Mouse (Mus musculus) hindbrain, postnatal 0 days (tissue): ENCODE results near the gene Gm43518. TPM values are rescaled to one million over a fixed set of nuclear protein-coding genes. Genes with fewer than 3 reads are reported as not detected.

Experiments
- ATAC-seq: fragments of 200-750 bp; cut with Nextera tagmentation; 2 replicates; pipeline ENCODE4 v1.8.0; 2017; ENCODE audit warnings: mild to moderate bottlenecking, moderate TSS enrichment, moderate library complexity
- DNase-seq: peaks from one replicate; pipeline ENCODE4 v3.0.0-alpha.2; 2015; ENCODE audit warnings: low spot score
- H3K27ac ChIP-seq: fragments of 300-500 bp; sonication (generic); 2 replicates; pipeline ENCODE4 v1.5.1; 2014; ENCODE audit warnings: mild to moderate bottlenecking
- H3K27me3 ChIP-seq: fragments of 300-500 bp; sonication (generic); 2 replicates; pipeline ENCODE4 v1.6.1; 2014; ENCODE audit warnings: low read length, mixed read lengths; ENCODE audit not compliant: insufficient read depth
- H3K36me3 ChIP-seq: fragments of 300-500 bp; sonication (generic); 2 replicates; pipeline ENCODE4 v1.6.1; 2014; ENCODE audit warnings: low read length, mixed read lengths; ENCODE audit not compliant: insufficient read depth
- H3K4me1 ChIP-seq: fragments of 300-500 bp; sonication (generic); 2 replicates; pipeline ENCODE4 v1.6.1; 2014; ENCODE audit warnings: antibody characterized with exemption, low read length, mixed read lengths; ENCODE audit not compliant: insufficient read depth
- H3K4me2 ChIP-seq: fragments of 300-500 bp; sonication (generic); 2 replicates; pipeline ENCODE4 v1.6.1; 2014; ENCODE audit warnings: low read depth, mild to moderate bottlenecking, low read length, moderate library complexity, mixed read lengths
- H3K4me3 ChIP-seq: fragments of 300-500 bp; sonication (generic); 2 replicates; pipeline ENCODE4 v1.5.1; 2014; ENCODE audit warnings: low read length
- H3K9ac ChIP-seq: fragments of 300-500 bp; sonication (generic); replicated peaks from 2 replicates; pipeline ENCODE4 v1.6.1; 2014; ENCODE audit warnings: mild to moderate bottlenecking, low read length, moderate library complexity, mixed read lengths
- H3K9me3 ChIP-seq: fragments of 300-500 bp; sonication (generic); 2 replicates; pipeline ENCODE4 v1.6.1; 2016; ENCODE audit warnings: low read length, mixed read lengths
- CTCF ChIP-seq: IDR thresholded peaks from 2 replicates; pipeline ENCODE4 v1.5.1; 2016; ENCODE audit warnings: antibody characterized with exemption, control low read depth, low read depth
- WGBS: fragments of 180-500 bp; shearing (Covaris S2); extraction: QIAGEN DNeasy Blood & Tissue Kit; methylation state at CpG from one replicate; pipeline ENCODE4 v1.1.7; 2014; 5-methylcytosine and 5-hydroxymethylcytosine counted together
- polyA plus RNA-seq: library from polyadenylated mRNA; unstranded; fragments of >200 nt; fragmentation: Nextera tagmentation; extraction: Ambion mirVana; gene quantifications from 2 replicates; pipeline ENCODE4 v1.2.1, GENCODE M21; 2015
- total RNA-seq: library from RNA; depleted of rRNA; stranded (reverse); fragments of >200 nt; gene quantifications from 2 replicates; pipeline ENCODE4 v1.2.3, GENCODE M21; 2014

Gene Gm43518
- total and polyA plus RNA-seq, 2 experiments from 2014 or later, result 0.37 to 2.2 TPM

GRCm38 (mm10) chr5:123974616-123975111, 47.4 kb downstream of the Gm43518 start:
- peak overlapping the region; percentile 81 for H3K4me3 ChIP-seq
- 0 out of 2 replicates have a peak overlapping the region, but pooled peaks have one; percentile 3 for H3K27ac ChIP-seq
- H3K36me3 ChIP-seq, result no peaks in the 10 kb centered on the region
- 13% methylated on average over 11 of the region's 11 CpGs for WGBS
- H3K9me3 ChIP-seq, result no peaks in the 10 kb centered on the region
- TF ChIP-seq CTCF, result no peak
- H3K4me1 ChIP-seq, result peaks cover 21% of the 10 kb centered on the region; the same call in 1 of the 2 replicates
- no peaks in the 10 kb centered on the region for H3K27me3 ChIP-seq
- peak overlapping the region; percentile 24; the same call in 1 of the 2 replicates for H3K9ac ChIP-seq
- DNase-seq, result peak; percentile 55
- H3K4me2 ChIP-seq, result peak overlapping the region; percentile 95
- no peak for ATAC-seq

- 63% methylated on average over 6 of the region's 6 CpGs for WGBS
- TF ChIP-seq CTCF, result no peak
- no peaks in the 10 kb centered on the region for H3K36me3 ChIP-seq
- no peak overlapping the region; the same call in 1 of the 2 replicates for H3K9ac ChIP-seq
- no peaks in the 10 kb centered on the region for H3K27me3 ChIP-seq
- H3K4me3 ChIP-seq, result no peak overlapping the region
- H3K4me1 ChIP-seq, result peaks cover 21% of the 10 kb centered on the region; the same call in 1 of the 2 replicates
- H3K4me2 ChIP-seq, result peak overlapping the region; percentile 95; the same call in 1 of the 2 replicates
- ATAC-seq (no peak), DNase-seq (no peak)
- no peaks in the 10 kb centered on the region for H3K9me3 ChIP-seq
- H3K27ac ChIP-seq, result no peak overlapping the region
Measured at GRCm38 (mm10) chr5:123975668-123976180, 48.5 kb downstream of the Gm43518 start.

- H3K36me3 ChIP-seq, result no peaks in the 10 kb centered on the region
- WGBS, result 63% methylated on average over 3 of the region's 3 CpGs
- no peak for TF ChIP-seq CTCF
- no peak overlapping the region for H3K4me2 ChIP-seq
- ATAC-seq, result no peak
- no peak for DNase-seq
- H3K4me1 ChIP-seq, result peaks cover 23% of the 10 kb centered on the region; the same call in 1 of the 2 replicates
- H3K27me3 ChIP-seq, result no peaks in the 10 kb centered on the region
- no peak overlapping the region for H3K27ac ChIP-seq
- no peaks in the 10 kb centered on the region for H3K9me3 ChIP-seq
- H3K9ac ChIP-seq, result no peak overlapping the region
- no peak overlapping the region for H3K4me3 ChIP-seq
Measured at GRCm38 (mm10) chr5:123977231-123977630, 50.0 kb downstream of the Gm43518 start.

GRCm38 (mm10) chr5:123978131-123978530, 50.9 kb downstream of the Gm43518 start:
- 71% methylated on average over 5 of the region's 5 CpGs for WGBS
- no peak overlapping the region for H3K4me3 ChIP-seq
- no peak for DNase-seq
- H3K9me3 ChIP-seq, result no peaks in the 10 kb centered on the region
- peaks cover 18% of the 10 kb centered on the region; the same call in 1 of the 2 replicates for H3K4me1 ChIP-seq
- H3K9ac ChIP-seq, result no peak overlapping the region
- no peak for TF ChIP-seq CTCF
- ATAC-seq, result no peak
- H3K36me3 ChIP-seq, result no peaks in the 10 kb centered on the region
- no peak overlapping the region for H3K4me2 ChIP-seq
- H3K27ac ChIP-seq, result no peak overlapping the region
- no peaks in the 10 kb centered on the region for H3K27me3 ChIP-seq

- no peak overlapping the region for H3K4me3 ChIP-seq
- H3K27ac ChIP-seq, result no peak overlapping the region
- DNase-seq (peak; percentile 31), ATAC-seq (peak; percentile 38; the same call in 1 of the 2 replicates)
- no peak for TF ChIP-seq CTCF
- no peaks in the 10 kb centered on the region for H3K36me3 ChIP-seq
- no peak overlapping the region for H3K4me2 ChIP-seq
- peaks cover 17% of the 10 kb centered on the region; the same call in 1 of the 2 replicates for H3K4me1 ChIP-seq
- H3K27me3 ChIP-seq, result no peaks in the 10 kb centered on the region
- no peaks in the 10 kb centered on the region for H3K9me3 ChIP-seq
- 0 out of 2 replicates have a peak overlapping the region, but pooled peaks have one; percentile 9 for H3K9ac ChIP-seq
- 59% methylated on average over 18 of the region's 18 CpGs for WGBS
Measured at GRCm38 (mm10) chr5:123979221-123979979, 52.2 kb downstream of the Gm43518 start.

- no peak overlapping the region; the same call in 1 of the 2 replicates for H3K27ac ChIP-seq
- no peak for ATAC-seq
- peaks cover 11% of the 10 kb centered on the region; the same call in 1 of the 2 replicates for H3K4me1 ChIP-seq
- H3K4me2 ChIP-seq, result no peak overlapping the region
- H3K4me3 ChIP-seq, result no peak overlapping the region
- H3K9me3 ChIP-seq, result no peaks in the 10 kb centered on the region
- no peak for DNase-seq
- TF ChIP-seq CTCF, result no peak
- WGBS, result 72% methylated on average over 4 of the region's 4 CpGs
- H3K9ac ChIP-seq, result no peak overlapping the region
- no peaks in the 10 kb centered on the region for H3K27me3 ChIP-seq
- H3K36me3 ChIP-seq, result no peaks in the 10 kb centered on the region
Measured at GRCm38 (mm10) chr5:123979980-123980369, 52.8 kb downstream of the Gm43518 start.
